Mouse (Mus musculus) fat pad, adult 2 months (tissue): ENCODE measurements around the gene Ndufc1.
"Not testable (repeated sequence)": the region's sequence is repeated elsewhere in the genome, so short reads cannot be mapped to it uniquely, and the experiment has no call there.

Experiments
- DNase-seq: peaks from one replicate; pipeline ENCODE4 v3.0.0-alpha.2; 2011; ENCODE audit warnings: low read depth, low spot score; ENCODE audit errors: extremely low read depth

The Ndufc1 gene

GRCm38 (mm10) chr3:51408561-51409183, at the start of gene Ndufc1:
TSS of gene Ndufc1 (minus strand) at chr3:51408988.
- no peak for DNase-seq

GRCm38 (mm10) chr3:51434871-51435595, 26.2 kb upstream of the Ndufc1 start:
- no peak for DNase-seq

- DNase-seq = not testable (repeated sequence)
Measured at GRCm38 (mm10) chr3:51434364-51434763, 25.6 kb upstream of the Ndufc1 start.

GRCm38 (mm10) chr3:51425394-51425793, 16.6 kb upstream of the Ndufc1 start:
- DNase-seq = no peak

GRCm38 (mm10) chr3:51421921-51422320, 13.1 kb upstream of the Ndufc1 start:
- DNase-seq = no peak

GRCm38 (mm10) chr3:51417966-51418365, 9.2 kb upstream of the Ndufc1 start:
- no peak for DNase-seq

GRCm38 (mm10) chr3:51417485-51417884, 8.7 kb upstream of the Ndufc1 start:
- no peak for DNase-seq

- DNase-seq = no peak
Measured at GRCm38 (mm10) chr3:51417135-51417458, 8.3 kb upstream of the Ndufc1 start.

GRCm38 (mm10) chr3:51416364-51417134, 7.8 kb upstream of the Ndufc1 start:
- no peak for DNase-seq

GRCm38 (mm10) chr3:51416073-51416363, 7.2 kb upstream of the Ndufc1 start:
- no peak for DNase-seq

- DNase-seq = no peak
Measured at GRCm38 (mm10) chr3:51415098-51416072, 6.6 kb upstream of the Ndufc1 start, which contains the start of gene Naa15. TSS of gene Naa15 (plus strand) at chr3:51415148.

- DNase-seq = no peak
Measured at GRCm38 (mm10) chr3:51413276-51413675, 4.5 kb upstream of the Ndufc1 start.

GRCm38 (mm10) chr3:51412457-51412856, 3.7 kb upstream of the Ndufc1 start:
- DNase-seq = peak; percentile 83

GRCm38 (mm10) chr3:51407870-51408560, 773 bp downstream of the Ndufc1 start:
- DNase-seq = no peak

- DNase-seq = no peak
Measured at GRCm38 (mm10) chr3:51402628-51403027, 6.2 kb downstream of the Ndufc1 start.

GRCm38 (mm10) chr3:51402054-51402453, 6.7 kb downstream of the Ndufc1 start:
- not testable (repeated sequence) for DNase-seq

GRCm38 (mm10) chr3:51400682-51401081, 8.1 kb downstream of the Ndufc1 start:
- DNase-seq = no peak

GRCm38 (mm10) chr3:51399531-51399930, 9.3 kb downstream of the Ndufc1 start:
- no peak for DNase-seq

GRCm38 (mm10) chr3:51398667-51399066, 10.1 kb downstream of the Ndufc1 start:
- no peak for DNase-seq

GRCm38 (mm10) chr3:51397700-51398299, 11.0 kb downstream of the Ndufc1 start:
- DNase-seq = no peak
